Mouse (Mus musculus) testis, postnatal 14 days (tissue): Measurements from ENCODE around the gene Trpm1.
"Not testable (repeated sequence)": the region's sequence is repeated elsewhere in the genome, so short reads cannot be mapped to it uniquely, and the experiment has no call there.

ENCODE experiments used
- DNase-seq: peaks from one replicate; pipeline ENCODE4 v3.0.0; 2021; ENCODE audit warnings: low spot score

Trpm1 gene

GRCm38 (mm10) chr7:64153535-64153934, at the start of gene Trpm1:
Gene Trpm1, plus strand, starts transcription at chr7:64153835.
- DNase-seq = no peak

- DNase-seq = no peak
Observed at GRCm38 (mm10) chr7:64122131-64122715, 31.4 kb upstream of the Trpm1 start.

GRCm38 (mm10) chr7:64123721-64124120, 29.9 kb upstream of the Trpm1 start:
- no peak for DNase-seq

- DNase-seq = not testable (repeated sequence)
Observed at GRCm38 (mm10) chr7:64125994-64126393, 27.6 kb upstream of the Trpm1 start.

- no peak for DNase-seq
Observed at GRCm38 (mm10) chr7:64139866-64140265, 13.8 kb upstream of the Trpm1 start.

GRCm38 (mm10) chr7:64141301-64142032, 12.2 kb upstream of the Trpm1 start:
- no peak for DNase-seq

GRCm38 (mm10) chr7:64149337-64149736, 4.3 kb upstream of the Trpm1 start:
- DNase-seq = no peak

DNA sequence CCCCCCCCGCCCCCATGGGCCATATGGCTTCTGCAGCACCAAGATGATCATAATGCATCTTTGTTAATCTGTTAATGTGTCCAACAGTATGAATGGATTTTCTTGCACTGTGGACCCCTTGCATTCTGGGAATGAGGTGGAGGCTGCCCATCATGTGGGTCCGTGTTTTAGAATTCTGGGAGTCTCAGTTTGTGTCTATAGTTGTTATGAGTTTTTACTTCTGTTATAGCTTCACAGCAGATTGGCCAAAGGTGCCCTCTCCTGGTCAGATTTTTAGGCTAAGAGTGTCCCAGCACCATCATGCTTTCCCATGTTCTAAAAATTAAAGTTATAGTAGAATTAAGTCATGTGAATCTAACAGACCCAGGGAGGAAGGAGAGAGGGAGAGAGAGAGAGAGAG, 3.9 kb upstream of the Trpm1 start:
- no peak for DNase-seq

DNA sequence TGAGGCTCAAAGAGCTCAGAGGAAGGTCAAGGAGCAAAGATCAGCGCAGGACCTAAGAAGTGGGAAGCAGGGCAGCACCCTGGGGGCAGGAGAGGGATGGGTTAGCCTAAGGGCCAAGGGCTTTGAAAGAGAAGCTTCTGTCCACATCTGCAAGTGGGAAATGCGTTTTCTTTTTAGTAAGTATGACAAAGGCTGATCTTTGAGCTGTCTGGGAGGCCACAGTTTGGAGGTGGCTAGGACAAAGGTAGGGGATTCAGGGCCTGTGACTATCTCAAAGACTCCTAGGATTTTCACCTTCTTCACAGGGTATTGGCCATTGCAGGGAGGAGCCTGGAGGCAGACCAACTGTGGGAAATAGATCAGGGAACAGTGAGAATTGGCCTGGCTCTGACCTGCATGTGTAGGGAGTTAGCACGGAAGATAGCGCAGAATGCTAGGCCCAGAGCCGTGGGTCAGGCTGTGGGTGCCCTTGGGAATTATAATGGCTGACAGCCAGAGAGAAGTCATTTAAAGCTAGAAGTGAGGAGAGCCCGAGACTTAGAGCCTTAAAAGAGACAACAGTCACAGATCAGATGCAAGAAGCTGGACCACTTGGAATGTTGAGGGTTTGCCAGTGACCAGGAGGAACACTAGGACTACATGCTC, 3.1 kb upstream of the Trpm1 start:
- no peak for DNase-seq

- no peak for DNase-seq
Observed at GRCm38 (mm10) chr7:64155226-64155625, 1.6 kb downstream of the Trpm1 start.

- DNase-seq = peak; percentile 83
Observed at GRCm38 (mm10) chr7:64155687-64156086, 2.1 kb downstream of the Trpm1 start.

DNA sequence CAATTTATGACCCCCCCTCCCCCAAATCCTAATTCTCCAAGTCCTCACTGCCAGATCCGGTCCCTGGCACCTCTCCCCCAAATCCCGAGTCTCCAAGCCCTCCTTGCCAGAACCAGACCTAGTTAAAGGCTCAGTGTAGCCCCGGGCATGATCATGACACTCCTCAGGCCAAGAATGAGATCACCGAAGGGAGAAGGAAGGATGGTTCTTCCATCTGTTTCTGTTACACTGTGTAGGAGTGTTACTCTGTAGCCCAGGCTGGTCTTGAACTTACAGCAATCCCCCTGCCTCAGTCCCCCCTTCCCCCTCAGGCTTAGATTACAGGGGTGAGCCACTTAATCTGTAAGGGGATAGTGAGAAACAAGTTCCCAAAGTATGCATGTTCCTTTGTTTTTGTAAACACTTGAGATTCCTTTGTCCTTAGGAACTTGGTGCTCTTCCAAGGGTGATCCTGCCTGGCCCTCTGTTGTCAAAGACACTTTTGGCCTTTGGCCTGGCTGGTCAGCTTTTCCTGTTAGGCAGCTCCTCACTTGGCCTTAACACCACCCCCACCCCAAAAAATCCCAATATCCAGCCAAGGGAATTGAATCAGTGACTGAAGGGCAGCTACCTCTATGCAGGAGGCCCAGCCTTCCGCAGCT, 2.8 kb downstream of the Trpm1 start:
- peak; percentile 43 for DNase-seq

GRCm38 (mm10) chr7:64156918-64157690, 3.5 kb downstream of the Trpm1 start:
- DNase-seq = no peak

DNA sequence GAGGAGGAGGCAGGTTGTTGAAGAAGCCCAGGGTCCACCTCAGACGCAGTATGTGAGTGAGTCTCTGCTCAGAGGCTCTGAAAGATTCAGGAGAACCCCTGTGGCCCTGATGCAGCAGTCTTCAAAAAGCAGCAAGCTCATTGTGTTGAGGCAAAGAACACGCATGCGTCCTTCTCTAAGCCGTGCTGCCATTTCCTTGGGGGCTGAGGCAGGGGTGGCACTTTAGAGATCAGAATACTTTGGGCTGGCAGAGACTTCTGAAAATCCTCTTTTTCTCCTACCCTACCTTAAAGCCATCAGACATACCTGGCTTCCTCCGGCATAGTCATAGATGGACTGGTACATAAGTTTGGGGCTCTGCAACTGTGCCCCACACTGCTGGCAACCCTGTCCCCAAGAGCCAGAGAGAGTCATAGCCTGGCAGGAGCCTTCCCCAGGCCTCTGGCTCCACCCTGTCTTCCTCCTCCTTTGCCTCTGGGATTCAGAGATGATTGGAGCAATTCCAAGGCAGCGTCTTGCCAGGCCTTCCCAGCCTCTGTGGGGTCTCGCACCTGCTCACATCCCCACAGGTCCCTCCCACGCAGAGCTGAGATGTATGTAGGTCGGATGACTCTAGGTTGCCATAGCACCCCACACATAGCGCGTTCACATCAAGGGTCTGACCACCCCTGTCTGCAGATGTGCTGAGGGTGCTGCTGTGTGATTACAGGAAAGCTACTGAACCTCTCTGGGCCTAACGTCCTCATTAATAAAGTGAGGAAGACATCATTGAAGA, 4.8 kb downstream of the Trpm1 start:
- no peak for DNase-seq

GRCm38 (mm10) chr7:64159056-64159542, 5.5 kb downstream of the Trpm1 start:
- DNase-seq = no peak

DNA sequence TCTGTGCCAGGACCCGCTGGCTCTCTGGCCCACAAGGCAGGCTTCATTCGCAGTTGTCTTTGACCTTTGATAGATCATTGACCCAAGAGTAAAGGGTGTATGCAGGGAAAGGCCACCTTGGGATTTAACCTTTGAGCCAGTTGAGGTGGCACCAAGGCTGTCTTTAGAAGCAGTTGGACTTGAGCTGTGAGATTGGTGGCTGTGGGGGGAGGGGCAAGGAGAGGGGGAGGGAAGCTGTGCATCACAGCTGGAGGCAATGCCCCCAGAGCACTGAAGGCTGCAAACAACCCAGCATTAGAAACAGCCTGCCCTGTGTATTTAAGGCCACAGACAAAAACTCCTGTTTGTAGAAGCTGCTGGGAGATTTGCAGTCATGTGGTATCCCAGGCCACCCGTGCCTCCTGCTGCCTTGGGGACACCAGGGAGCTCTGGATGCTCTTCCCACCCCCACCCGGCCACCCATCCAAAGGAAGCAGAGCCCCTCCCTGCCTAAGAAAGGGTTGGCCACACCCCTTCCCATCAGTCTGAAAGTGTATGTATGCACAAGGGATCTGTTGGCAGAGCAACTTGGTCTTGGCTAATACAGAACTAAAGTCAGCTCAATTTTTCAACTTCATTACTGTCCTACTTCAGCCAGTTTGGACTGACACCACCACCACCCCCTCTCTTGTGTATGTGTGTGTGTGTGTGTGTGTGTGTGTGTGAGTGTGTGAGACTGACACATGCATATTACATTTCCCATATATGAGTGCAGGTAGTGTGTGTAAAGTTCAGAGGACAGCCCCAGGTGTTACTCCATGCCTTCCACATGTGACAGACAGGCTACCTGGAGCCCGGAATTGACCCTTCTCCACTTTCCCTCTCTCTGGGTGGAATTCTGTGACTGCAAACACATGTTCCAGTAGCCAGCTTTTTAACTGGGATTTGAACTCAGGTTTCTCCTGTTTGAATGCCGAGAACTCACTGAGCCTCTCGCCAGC, 6.3 kb downstream of the Trpm1 start:
- DNase-seq = no peak

DNA sequence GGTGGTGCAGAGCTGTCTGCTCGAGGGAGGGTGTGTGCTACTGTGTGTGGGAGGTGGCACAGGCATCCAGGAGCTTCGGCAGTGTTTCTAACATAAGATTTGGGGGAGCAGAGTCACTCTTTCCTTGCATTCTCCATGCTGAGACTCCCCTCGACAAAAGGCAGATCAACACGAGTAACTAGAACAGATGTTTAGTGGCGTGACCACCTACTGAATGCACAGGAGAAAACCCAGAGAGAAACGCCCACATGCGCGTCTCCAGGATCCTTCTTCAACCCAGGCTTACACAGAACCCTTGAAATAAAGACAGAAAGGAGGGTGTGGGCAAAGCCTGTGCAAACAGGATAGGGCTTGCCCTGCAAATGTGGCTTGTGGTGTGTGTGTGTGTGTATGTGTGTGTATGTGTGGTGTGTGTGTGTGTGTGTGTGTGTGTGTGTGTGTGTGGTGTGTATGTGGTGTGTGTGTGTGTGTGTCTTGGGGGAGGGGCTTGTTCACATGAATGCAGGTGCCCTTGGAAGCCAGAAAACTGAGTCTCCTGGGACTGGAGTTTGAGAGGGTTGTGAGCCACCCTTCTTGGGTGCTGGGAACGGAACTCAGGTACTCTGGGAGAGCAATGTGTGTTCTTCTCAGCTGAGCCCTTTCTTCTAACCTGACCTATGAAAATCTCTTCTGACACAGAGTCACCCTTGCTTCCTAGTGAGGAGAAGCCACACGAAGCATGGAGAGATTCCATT, 7.3 kb downstream of the Trpm1 start:
- DNase-seq = no peak

GRCm38 (mm10) chr7:64161990-64162389, 8.4 kb downstream of the Trpm1 start:
- DNase-seq = no peak

- no peak for DNase-seq
Observed at GRCm38 (mm10) chr7:64163086-64163485, 9.5 kb downstream of the Trpm1 start.
